Mouse (Mus musculus): Measurements from ENCODE around the gene Narf.

The Narf gene

GRCm38 (mm10) chr11:121236564-121237344, at the start of gene Narf:
Narf (plus strand) TSS chr11:121237253.
- in situ Hi-C loops (cut with MboI; ENCODE audit: unreplicated experiment in 2 of 2), result loop anchor here (10.0 kb wide), 1 partner anchor 118 kb away; the partner anchor contains the start of gene Wdr45b (in 2 of the 2)

DNA sequence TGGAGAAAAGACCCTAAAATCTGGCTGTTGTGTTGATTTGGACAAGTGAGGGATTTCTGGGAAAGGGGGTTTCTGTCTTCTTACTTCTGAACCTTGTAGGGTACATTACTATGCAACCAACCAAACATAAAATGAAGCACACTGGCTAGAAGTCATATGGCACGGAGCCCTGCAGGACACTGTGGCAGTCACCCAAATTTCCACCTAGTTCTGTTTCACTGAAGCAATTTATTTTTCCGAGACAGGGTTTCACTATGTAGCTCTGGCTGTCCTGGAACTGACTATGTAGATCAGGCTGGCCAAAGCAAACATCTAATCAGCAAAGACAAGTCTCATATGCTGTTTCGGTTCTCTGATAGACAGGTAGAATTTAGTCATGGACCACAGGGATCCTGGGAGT, 47.4 kb upstream of the Narf start:
- in situ Hi-C loops (cut with MboI; ENCODE audit: unreplicated experiment in 2 of 2), result loop anchor here in 1 of 2 experiments (5.0 kb wide), 1 partner anchor 162 kb away; no protein-coding TSS in a partner anchor

DNA sequence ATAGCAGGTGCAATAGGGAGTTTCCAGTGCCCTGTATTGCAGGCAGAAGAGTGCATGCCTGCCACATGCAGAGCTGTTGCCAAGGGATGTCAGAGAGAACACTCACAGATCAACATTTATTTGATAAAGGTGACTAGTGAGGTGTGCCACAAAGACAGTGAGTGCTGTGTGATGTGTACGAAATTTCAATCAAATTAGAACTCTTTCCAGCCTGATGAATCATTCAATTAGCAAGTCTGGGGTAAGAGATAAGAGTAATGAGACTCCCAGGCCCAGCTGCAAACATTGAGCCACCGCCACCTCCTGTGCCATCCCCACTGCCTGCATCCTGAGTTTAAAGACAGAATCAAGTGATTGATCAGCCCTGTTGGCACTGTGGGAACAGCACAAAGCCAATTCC, 44.3 kb upstream of the Narf start:
- in situ Hi-C loops (cut with MboI; ENCODE audit: unreplicated experiment in 2 of 2), result loop anchor here in 1 of 2 experiments (5.0 kb wide), 1 partner anchor 165 kb away; no protein-coding TSS in a partner anchor

GRCm38 (mm10) chr11:121193415-121193814, 43.6 kb upstream of the Narf start:
- in situ Hi-C loops (cut with MboI; ENCODE audit: unreplicated experiment in 2 of 2), result loop anchor here in 1 of 2 experiments (5.0 kb wide), 1 partner anchor 166 kb away; no protein-coding TSS in a partner anchor

GRCm38 (mm10) chr11:121198622-121199021, 38.4 kb upstream of the Narf start:
- in situ Hi-C loops (cut with MboI; ENCODE audit: unreplicated experiment in 2 of 2), result no loop called here

- in situ Hi-C loops (cut with MboI; ENCODE audit: unreplicated experiment in 2 of 2), result loop anchor here in 1 of 2 experiments (10.0 kb wide), 1 partner anchor 185 kb away; no protein-coding TSS in a partner anchor
Measured at GRCm38 (mm10) chr11:121199851-121200250, 37.2 kb upstream of the Narf start.

- in situ Hi-C loops (cut with MboI; ENCODE audit: unreplicated experiment in 2 of 2), result loop anchor here in 1 of 2 experiments (10.0 kb wide), 1 partner anchor 186 kb away; no protein-coding TSS in a partner anchor
Measured at GRCm38 (mm10) chr11:121200781-121201180, 36.3 kb upstream of the Narf start.

DNA sequence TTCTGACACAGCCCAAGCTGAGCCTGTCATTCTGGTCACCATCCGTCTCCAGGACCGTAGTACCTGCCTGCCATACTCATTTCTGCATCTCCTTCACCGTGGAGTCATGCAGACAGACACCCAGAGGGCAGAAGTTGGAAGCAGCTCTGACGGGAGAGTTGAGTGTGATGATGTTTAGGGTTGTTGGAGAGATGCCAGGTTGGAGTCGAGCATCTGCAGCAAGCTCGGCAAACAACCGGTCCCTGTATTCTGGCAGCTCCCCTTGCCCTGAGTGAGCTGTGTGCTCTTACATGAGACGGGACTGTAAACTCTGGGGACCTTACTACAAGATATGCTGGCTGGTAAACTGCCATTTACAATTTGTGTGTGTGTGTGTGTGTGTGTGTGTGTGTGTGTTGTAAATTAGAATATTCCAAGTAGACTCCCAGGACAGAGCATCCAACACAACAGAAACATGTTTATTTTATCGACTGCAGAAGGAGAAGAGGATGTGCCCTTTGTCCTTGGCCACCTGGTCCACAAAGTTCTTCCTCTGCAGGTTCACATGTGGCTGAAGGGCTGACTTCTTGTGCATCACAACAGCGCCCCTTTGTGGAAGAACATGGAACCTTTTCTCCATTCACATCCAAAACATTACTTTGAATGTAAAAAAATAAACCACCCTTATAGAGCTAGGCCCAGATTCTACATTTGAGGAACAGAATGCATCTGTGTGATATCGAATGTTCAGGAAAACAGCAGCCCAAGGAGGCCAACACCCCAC, 35.4 kb upstream of the Narf start:
- in situ Hi-C loops (cut with MboI; ENCODE audit: unreplicated experiment in 2 of 2), result loop anchor here in 1 of 2 experiments (10.0 kb wide), 1 partner anchor 187 kb away; no protein-coding TSS in a partner anchor

DNA sequence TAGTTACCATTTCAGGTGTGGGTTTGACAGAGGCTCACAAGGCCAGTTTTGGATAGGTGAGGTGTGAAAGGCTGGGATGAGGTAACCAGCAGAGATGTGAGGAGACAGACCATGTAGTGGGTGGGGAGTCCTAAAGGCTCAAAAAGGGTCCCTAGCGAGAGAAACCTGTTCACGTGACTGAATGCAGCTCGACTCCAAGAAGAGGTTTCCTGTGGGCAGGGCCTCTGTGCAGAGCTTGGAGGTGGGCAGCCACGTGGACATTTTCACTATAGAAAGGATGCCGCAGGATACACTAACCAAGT, 33.2 kb upstream of the Narf start:
- in situ Hi-C loops (cut with MboI; ENCODE audit: unreplicated experiment in 2 of 2), result loop anchor here in 1 of 2 experiments (10.0 kb wide), 1 partner anchor 189 kb away; no protein-coding TSS in a partner anchor

DNA sequence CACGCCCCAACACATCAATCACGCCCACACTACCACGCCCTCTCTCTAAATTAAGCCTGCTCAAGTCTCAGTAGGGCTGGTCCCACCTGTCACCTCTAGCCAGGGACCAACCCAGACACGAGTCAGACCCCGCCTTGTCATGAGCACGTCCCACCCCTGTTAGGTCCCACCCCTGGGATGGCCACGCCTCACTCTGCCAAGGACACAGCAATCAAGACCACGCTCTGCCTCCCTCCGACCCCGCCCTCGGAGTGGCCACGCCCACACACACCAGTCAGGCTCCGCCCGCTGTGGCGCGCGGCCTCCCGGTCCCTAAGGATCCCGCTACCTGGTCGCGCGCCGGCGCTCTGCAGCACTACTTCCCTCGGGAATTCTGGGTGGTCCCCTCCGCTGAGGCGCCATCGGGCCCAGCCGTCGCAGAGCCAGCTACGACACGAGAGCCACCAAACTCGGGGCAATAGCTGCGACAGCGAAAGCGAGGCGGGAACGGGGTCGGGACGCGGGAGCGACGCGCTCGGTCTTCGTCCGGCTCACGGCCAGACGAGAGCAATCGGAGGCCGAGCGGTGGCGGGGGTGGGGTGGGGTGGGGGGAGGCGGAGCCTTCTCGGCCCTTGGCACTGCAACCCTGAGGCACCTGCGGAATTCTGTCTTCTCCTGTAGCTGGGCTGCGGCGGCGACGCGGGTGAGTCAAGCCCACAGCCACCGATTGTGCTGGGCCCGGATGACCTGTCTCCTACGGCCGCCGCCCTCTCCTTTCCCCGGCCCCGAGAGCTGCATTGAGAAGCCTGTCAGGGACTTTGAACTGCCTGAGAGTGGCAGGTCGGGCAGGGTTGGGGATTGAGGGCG, 32.7 kb upstream of the Narf start, which contains the start of the genes Hexdc and Ogfod3:
Hexdc (plus strand) TSS at position 273 of the 846 bp plus-strand sequence.
Ogfod3 (minus strand) TSS at position 551 of the 846 bp plus-strand sequence.
- in situ Hi-C loops (cut with MboI; ENCODE audit: unreplicated experiment in 2 of 2), result loop anchor here in 1 of 2 experiments (10.0 kb wide), 1 partner anchor 190 kb away; no protein-coding TSS in a partner anchor

DNA sequence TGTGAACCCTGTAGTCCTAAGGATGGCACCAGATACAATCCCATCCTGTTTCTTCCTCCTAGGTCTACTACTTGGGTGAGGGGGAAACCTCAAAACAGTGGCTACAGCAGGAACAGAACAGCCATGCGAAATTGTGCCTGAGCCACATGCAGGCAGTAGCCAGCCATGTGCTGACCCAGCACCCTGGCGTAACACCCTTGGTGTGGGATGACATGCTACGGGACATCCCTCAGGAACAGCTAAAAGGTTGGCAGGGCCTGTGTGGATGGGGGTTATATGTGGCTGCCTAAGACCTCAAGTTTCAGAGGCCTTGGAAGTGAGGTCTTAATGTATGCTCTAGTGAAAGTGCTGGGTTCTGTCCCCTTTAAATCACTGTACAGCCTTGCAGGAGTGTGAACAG, 20.2 kb upstream of the Narf start:
- in situ Hi-C loops (cut with MboI; ENCODE audit: unreplicated experiment in 2 of 2), result no loop called here

DNA sequence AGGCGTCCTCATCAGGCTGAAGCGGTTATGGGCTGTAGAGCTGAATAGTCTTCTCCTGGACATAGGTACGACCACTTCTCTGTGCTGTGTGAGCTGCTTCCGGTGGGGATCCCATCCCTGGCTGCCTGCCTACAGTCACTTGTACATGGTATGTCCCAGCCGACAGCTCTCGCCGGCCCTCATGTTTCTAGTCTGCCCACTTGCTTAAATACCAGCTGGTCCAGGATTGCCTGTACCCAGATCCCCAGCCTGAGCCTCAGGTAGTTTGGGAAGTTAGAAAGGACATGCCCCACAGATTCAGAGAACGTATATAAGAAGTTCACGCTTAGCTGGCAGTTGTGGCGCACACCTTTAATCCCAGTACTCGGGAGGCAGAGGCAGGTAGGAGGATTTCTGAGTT, 17.3 kb upstream of the Narf start:
- in situ Hi-C loops (cut with MboI; ENCODE audit: unreplicated experiment in 2 of 2), result no loop called here

GRCm38 (mm10) chr11:121220771-121221170, 16.3 kb upstream of the Narf start:
- in situ Hi-C loops (cut with MboI; ENCODE audit: unreplicated experiment in 2 of 2), result no loop called here

- in situ Hi-C loops (cut with MboI; ENCODE audit: unreplicated experiment in 2 of 2), result no loop called here
Measured at GRCm38 (mm10) chr11:121221321-121222010, 15.6 kb upstream of the Narf start.

- in situ Hi-C loops (cut with MboI; ENCODE audit: unreplicated experiment in 2 of 2), result no loop called here
Measured at GRCm38 (mm10) chr11:121228129-121229017, 8.7 kb upstream of the Narf start.

DNA sequence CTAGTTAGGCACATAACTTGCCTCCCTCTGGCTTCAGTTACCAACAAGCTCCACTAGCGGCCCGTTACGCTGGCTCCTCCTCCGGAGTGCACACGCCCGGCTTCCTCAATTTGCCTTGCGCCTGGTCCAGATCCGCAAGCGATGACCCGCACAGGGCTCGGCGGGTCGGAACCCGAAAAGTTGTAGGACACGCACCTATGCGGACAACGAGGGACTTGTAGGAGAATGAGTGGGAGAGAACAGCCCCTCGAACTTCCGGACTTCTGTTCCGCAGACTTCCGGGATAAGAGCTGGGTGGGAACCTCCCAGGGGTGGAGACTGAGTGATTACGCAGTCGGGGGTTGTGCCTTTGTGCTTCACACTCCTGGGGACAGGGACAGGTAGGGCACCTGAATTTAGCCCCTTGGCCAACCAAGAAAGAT, 8.0 kb upstream of the Narf start, which contains the start of gene Cybc1:
Cybc1 (minus strand) TSS at position 305 of the 422 bp plus-strand sequence.
- in situ Hi-C loops (cut with MboI; ENCODE audit: unreplicated experiment in 2 of 2), result no loop called here

DNA sequence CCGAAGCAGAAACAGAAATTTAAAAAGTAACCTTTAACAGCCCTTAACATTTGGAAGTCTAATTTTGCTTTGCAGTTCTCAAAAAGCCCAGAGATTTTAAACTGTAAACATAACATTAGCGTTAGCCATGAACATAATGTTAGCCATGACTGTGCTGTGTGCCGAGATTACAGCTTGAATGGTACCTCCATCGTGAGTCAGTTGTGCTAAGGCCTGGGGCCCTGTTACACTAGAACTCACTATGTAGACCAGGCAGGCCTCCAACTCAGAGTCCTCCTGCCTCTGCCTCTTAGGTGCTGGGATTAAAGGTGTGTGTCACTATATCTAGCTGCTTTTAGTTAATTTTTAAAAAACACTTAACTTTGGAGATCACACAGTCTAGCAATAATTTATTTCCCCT, 5.9 kb upstream of the Narf start:
- in situ Hi-C loops (cut with MboI; ENCODE audit: unreplicated experiment in 2 of 2), result loop anchor here (10.0 kb wide), 1 partner anchor 124 kb away; the partner anchor contains the start of gene Wdr45b (in 2 of the 2)

- in situ Hi-C loops (cut with MboI; ENCODE audit: unreplicated experiment in 2 of 2), result loop anchor here (10.0 kb wide), 1 partner anchor 123 kb away; the partner anchor contains the start of gene Wdr45b (in 2 of the 2)
Measured at GRCm38 (mm10) chr11:121231628-121232291, 5.3 kb upstream of the Narf start.

All from v-Abl transformed pro-B cells (cell line).